Mouse (Mus musculus) thymus, adult 2 months (tissue): Measurements from ENCODE around the gene Syt14.

ENCODE experiments used
- CTCF ChIP-seq: fragments of 200-500 bp; IDR thresholded peaks from 2 replicates; pipeline ENCODE4 v1.5.1; 2012; ENCODE audit warnings: mild to moderate bottlenecking, control low read depth, low read length, moderate library complexity, borderline replicate concordance; ENCODE audit not compliant: control insufficient read depth, poor library complexity, insufficient read depth; ENCODE audit errors: extremely low read depth
- POLR2A ChIP-seq: fragments of 200-500 bp; IDR thresholded peaks from 2 replicates; pipeline ENCODE4 v1.6.1; 2012; ENCODE audit warnings: mild to moderate bottlenecking, low read length, control low read depth, moderate library complexity; ENCODE audit not compliant: control insufficient read depth, poor library complexity, insufficient read depth; ENCODE audit errors: extremely low read depth

DNA sequence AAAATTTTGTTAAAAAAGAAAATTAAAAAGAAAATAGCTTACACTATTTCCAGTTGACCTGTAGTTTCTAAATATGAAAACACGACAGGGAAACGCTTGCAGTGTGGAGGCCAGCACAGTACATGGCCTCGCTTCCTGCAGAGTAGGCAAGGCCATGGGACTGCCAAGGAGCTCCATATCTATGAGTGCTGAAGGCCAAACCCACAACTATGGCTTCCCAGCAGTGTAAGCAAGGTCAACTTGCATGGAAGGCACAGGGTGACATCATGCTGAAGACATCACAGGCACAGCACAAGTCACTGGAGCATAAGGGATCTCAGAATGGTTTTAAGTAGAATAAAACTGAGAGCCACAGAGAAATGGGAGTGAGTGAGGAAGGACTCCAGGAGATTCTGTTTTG lies 139.5 kb downstream of the Syt14 start:
- TF ChIP-seq CTCF (no peak), POLR2A (no peak)
